Mouse (Mus musculus) testis, adult 2 months (tissue): ENCODE data around the gene Gck.

Experiments
- CTCF ChIP-seq: fragments of 200-500 bp; IDR thresholded peaks from 2 replicates; pipeline ENCODE4 v1.5.1; 2012; ENCODE audit warnings: low read depth, mild to moderate bottlenecking, inconsistent platforms, low read length, moderate library complexity; ENCODE audit not compliant: control insufficient read depth, insufficient read depth, insufficient replicate concordance
- POLR2A ChIP-seq: fragments of 200-500 bp; IDR thresholded peaks from 2 replicates; pipeline ENCODE4 v1.6.1; 2012; ENCODE audit warnings: low read depth, mild to moderate bottlenecking, inconsistent platforms, low read length, moderate library complexity; ENCODE audit not compliant: control insufficient read depth

DNA sequence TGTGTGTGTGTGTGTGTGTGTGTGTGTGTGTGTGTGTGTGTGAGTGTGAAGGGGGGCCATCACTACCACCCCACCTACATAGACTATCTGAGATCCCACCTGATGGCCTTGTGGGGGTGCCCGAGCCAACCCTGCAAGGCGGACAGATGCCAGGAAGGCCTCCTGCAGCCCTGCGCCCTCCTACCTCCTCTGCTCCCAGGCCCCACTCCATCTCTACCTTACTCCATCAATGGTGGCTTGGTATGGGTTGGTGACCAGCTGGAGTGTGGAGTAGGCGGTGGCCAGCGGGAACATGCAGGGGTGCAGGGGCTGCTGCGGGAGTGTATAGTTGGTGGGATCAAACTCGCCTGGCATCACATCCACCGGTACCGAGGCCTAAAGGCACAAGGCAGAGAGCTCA lies 76.7 kb downstream of the Gck start:
- no peak for TF ChIP-seq CTCF
- TF ChIP-seq POLR2A = no peak
